Mouse (Mus musculus): ENCODE measurements at regions not wholly inside any gene's neighbourhood (a gene's known extent, or its start where the extent isn't known, plus 50 kb on each side); places are given as distances from the start of the nearest gene placed in this dataset.

DNA sequence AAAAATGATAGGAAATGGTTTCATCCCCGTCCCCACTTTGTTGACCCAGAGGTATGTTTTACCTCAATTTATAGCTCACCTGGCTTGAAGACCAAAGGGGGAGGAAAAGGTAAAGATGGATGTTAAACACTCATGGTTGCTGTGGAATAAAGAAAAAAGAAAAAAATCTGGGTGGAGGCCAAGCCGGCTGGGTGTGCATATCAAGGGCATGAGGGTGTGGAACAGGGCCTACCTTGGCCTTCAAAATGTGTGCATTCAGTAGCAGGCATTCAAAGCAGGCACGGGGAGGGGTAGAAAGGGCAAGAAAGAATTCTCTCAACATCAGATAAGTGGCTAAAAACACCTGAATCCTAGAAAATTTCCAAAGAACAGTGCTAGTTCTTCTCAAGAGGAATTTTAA, 74.7 kb upstream of the Ccn2 start:
- DNase-seq = no peak

DNA sequence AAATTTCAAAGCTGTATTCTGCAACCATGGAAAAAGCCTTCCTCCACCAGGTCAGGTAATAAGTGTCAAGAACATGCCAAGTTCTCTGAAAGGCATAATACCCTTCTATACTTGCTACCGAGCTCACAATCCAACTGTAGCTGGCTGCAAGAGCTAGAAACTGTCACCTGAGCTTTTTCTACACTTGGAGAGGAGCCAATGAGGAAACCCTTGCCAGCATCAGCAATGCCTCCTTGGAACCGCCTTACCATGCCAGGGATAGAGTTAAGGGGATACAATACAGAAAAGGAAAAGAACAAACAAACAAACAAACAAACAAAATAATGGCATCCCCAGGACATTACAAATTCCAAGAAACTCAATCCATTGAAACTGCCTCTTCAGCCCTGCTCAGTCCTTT, 62.5 kb upstream of the Ccn2 start:
- DNase-seq = no peak

GRCm38 (mm10) chr10:24534901-24535300, 60.3 kb upstream of the Ccn2 start:
- no peak for DNase-seq

GRCm38 (mm10) chr10:24535461-24535860, 59.8 kb upstream of the Ccn2 start:
- DNase-seq = no peak

- DNase-seq = no peak
Observed at GRCm38 (mm10) chr10:24541990-24542389, 53.3 kb upstream of the Ccn2 start.

All from thymus, postnatal 14 days (tissue).